Mouse (Mus musculus) hindlimb bud, embryonic 11.5 days (tissue): ENCODE measurements at regions not wholly inside any gene's neighbourhood (a gene's known extent, or its start where the extent isn't known, plus 50 kb on each side); places are given as distances from the start of the nearest gene placed in this dataset.
A peak's percentile ranks its signal among the peaks of the same experiment; 100 is the strongest.

ENCODE experiments used
- DNase-seq: peaks from one replicate; pipeline ENCODE4 v3.0.0-alpha.2; 2012; ENCODE audit warnings: low read depth, low spot score; ENCODE audit errors: extremely low spot score

DNA sequence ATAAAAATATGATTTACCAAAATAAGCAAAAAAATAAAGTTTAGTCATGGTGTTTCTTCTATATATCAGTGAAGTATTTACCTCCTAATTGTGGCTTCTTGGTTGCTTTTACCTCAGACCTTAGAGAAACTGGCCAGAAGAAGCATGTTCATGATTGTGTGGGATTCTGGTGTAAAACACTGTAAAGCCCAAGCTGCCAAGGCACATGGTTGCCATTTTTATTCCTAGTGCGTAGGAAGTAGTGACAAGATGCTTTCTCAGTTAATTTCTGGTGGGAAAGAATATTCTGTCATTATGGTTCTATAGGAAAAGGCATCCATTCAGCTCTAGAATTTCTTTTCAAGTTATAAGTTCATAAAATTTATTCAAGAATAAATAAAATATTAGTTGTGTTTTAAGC is 805.2 kb downstream of the Olfm4 start:
- no peak for DNase-seq

GRCm38 (mm10) chr14:80799370-80799959 is 815.6 kb downstream of the Olfm4 start:
- DNase-seq, result no peak

GRCm38 (mm10) chr14:80830476-80830875 is 846.6 kb downstream of the Olfm4 start:
- DNase-seq, result no peak

- no peak for DNase-seq
Measured at GRCm38 (mm10) chr14:80844550-80844949, 860.7 kb downstream of the Olfm4 start.

DNA sequence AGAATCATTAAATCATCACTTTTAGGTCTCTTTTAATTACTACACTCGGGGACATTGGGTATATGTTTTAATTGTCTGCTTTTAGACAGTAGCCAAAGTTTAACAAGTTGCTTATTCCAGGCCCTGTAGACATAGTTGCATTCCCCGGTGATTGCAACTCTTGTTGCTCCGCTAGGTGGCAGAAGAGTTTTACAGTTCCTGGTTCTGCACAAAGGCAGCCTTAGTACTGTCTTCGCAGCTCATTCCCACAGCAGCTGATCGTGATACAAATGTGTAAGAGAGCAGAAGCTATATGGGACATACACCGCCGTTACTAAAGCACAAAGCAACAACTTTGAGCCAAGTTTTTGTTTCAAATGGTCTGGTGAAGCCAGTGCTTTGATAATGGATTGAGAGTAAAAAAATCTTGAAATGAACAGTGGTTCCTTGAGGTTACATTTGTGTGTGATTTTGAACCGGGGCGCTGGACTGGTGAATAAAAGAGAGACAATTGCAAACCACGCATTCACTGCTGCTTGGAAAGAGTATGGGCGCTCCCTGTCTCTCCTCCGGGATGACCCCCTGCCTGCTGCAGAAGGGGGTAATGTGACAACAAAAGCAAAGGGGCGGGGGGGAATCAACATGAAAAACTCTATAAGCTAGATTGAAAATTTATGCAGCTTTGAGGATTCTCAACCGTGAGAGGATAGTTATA is 861.8 kb downstream of the Olfm4 start:
- peak; percentile 41 for DNase-seq

GRCm38 (mm10) chr14:80846420-80847083 is 862.7 kb downstream of the Olfm4 start:
- DNase-seq, result no peak
